8 mouse cellular contexts compared by ENCODE assay signal in the genomic region with DNA sequence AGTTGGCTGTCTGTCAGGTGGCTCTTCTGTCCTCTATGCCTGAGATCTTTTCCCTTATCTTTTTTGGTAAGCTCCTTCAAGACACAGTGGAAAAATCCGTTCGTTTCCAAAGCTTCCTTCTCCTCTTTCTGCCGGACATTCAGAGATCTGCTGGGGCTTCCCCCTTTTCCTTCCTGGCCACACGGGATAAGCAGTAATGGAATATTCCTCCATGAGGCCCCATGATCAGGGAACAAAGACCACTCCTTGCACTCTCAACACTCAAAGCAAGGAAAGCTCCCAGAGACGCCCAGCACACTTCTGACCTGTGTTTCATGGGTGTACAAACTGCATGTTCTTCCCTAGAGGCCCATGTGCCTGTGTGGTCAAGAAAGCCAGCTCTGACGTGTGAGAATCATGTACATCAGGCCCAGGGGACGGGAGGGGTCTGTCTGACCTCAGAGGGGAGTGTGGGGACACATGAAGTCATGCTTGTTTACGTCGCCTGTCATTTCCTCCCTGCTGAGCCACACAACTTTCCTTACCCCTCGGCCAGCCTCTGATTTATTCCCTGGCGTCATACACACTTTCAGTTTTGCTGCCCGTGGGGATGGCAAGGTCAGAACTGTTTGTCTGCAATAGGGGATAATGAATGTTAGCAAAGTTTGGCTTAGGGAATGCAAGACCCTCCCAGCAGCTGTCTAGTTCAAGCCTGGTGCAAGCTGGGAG. TPM values are rescaled to one million over a fixed set of nuclear protein-coding genes. Genes with fewer than 3 reads are reported as not detected.
DNase-seq lines count a peak whose midpoint lies in the region; ATAC-seq lines count a peak whose summit lies in the region.

No protein-coding gene starts in this region.

- 39% methylated on average over 12 of the region's 12 CpGs for WGBS in kidney, embryonic 14.5 days

- no peaks in the 10 kb centered on the region for H3K4me1 ChIP-seq in kidney, embryonic 14.5 days (ENCODE audit: control insufficient read depth, insufficient read depth, low read length)

- ATAC-seq in kidney, embryonic 14.5 days (ENCODE audit: low FRiP score, low TSS enrichment), result peak; percentile 28; the same call in 1 of the 2 replicates

- DNase-seq in embryo, embryonic 10.5 days (ENCODE audit: low spot score), result peak; percentile 39
- no peak for DNase-seq in embryo, embryonic 9.5 days (ENCODE audit: extremely low spot score)
- DNase-seq in heart, adult 8-10 months (ENCODE audit: low spot score), result peak; percentile 72
- DNase-seq in skeletal muscle tissue, adult 2 months (ENCODE audit: low read depth, low spot score), result peak; percentile 85
- DNase-seq in yolk sac, embryonic 10.5 days (ENCODE audit: low spot score), result no peak
- DNase-seq in ovary, postnatal 10 days (ENCODE audit: low spot score), result no peak
- DNase-seq in right cerebral cortex, postnatal 14 days, result no peak

- no peaks in the 10 kb centered on the region for H3K9me3 ChIP-seq in kidney, embryonic 14.5 days (ENCODE audit: control insufficient read depth, low read length)

- H3K4me2 ChIP-seq in kidney, embryonic 14.5 days (replicated peaks; ENCODE audit: low read depth, low read length), result no peak overlapping the region

- no peaks in the 10 kb centered on the region for H3K27me3 ChIP-seq in kidney, embryonic 14.5 days (ENCODE audit: control insufficient read depth, insufficient read depth, low read length)

- no peaks in the 10 kb centered on the region for H3K36me3 ChIP-seq in kidney, embryonic 14.5 days (ENCODE audit: control insufficient read depth, insufficient read depth, low read length)

- no peak overlapping the region for H3K9ac ChIP-seq in kidney, embryonic 14.5 days (ENCODE audit: low read depth, low read length)

- H3K27ac ChIP-seq in kidney, embryonic 14.5 days (ENCODE audit: low read depth, low read length), result no peak overlapping the region; the same call in 1 of the 2 replicates

- no peak overlapping the region for H3K4me3 ChIP-seq in kidney, embryonic 14.5 days (ENCODE audit: low read length)

RNA-seq across cellular contexts. Expression of a gene that starts 38.9 kb away (rescaled TPM):
- total RNA-seq in heart, adult 8-10 months (2022), result 10 to 100 TPM in 1 of 4 experiments, 1 to 10 TPM in 3; 6.6 to 12.9 (median 8.8) TPM
- 8.1 and 12.6 TPM in 2 replicates for polyA plus RNA-seq in kidney, embryonic 14.5 days (2014; fragmentation: Nextera tagmentation; extraction: Ambion mirVana)

RNA-seq across cellular contexts. Expression of a gene that starts 42.6 kb away (rescaled TPM):
- total RNA-seq in heart, adult 8-10 months (2022), result 10 to 100 TPM; 18.1 to 21.6 (median 20.2) TPM
- polyA plus RNA-seq in kidney, embryonic 14.5 days (2014; fragmentation: Nextera tagmentation; extraction: Ambion mirVana), result 75.3 and 77.4 TPM in 2 replicates

Comparison
In these comparisons a context has a peak if more than half of its experiments do, and no peak if none do; other contexts are left out.
1. DNase-seq: peak in embryo, embryonic 10.5 days (single experiment), heart, adult 8-10 months (single experiment) and skeletal muscle tissue, adult 2 months (single experiment); none in embryo, embryonic 9.5 days (single experiment), yolk sac, embryonic 10.5 days (single experiment), ovary, postnatal 10 days (single experiment) and right cerebral cortex, postnatal 14 days (single experiment).